Mouse (Mus musculus) cerebellum, adult 11 months (tissue): ENCODE measurements around the gene Fabp7.

ENCODE experiments used
- DNase-seq: peaks from one replicate; pipeline ENCODE4 v3.0.0; 2022

The Fabp7 gene

GRCm38 (mm10) chr10:57807754-57808153, 23.1 kb downstream of the Fabp7 start:
- DNase-seq, result no peak

GRCm38 (mm10) chr10:57812161-57812856, 27.6 kb downstream of the Fabp7 start:
- no peak for DNase-seq

GRCm38 (mm10) chr10:57814295-57814694, 29.6 kb downstream of the Fabp7 start:
- no peak for DNase-seq

- no peak for DNase-seq
These were observed 31.2 kb downstream of the Fabp7 start for GRCm38 (mm10) chr10:57815869-57816268.

GRCm38 (mm10) chr10:57819209-57819608, 34.5 kb downstream of the Fabp7 start:
- DNase-seq, result no peak

- DNase-seq, result no peak
These were observed 37.8 kb downstream of the Fabp7 start for GRCm38 (mm10) chr10:57822473-57822872.

GRCm38 (mm10) chr10:57828649-57829048, 44.0 kb downstream of the Fabp7 start:
- DNase-seq, result no peak

GRCm38 (mm10) chr10:57829621-57830020, 44.9 kb downstream of the Fabp7 start:
- DNase-seq, result no peak

GRCm38 (mm10) chr10:57835094-57835493, 50.4 kb downstream of the Fabp7 start:
- no peak for DNase-seq

- no peak for DNase-seq
These were observed 51.3 kb downstream of the Fabp7 start for GRCm38 (mm10) chr10:57835982-57836381.
